Mouse (Mus musculus) cerebellum, adult 2 months (tissue): ENCODE measurements around the gene Tat.

ENCODE experiments used
- CTCF ChIP-seq: fragments of 200-500 bp; IDR thresholded peaks from 2 replicates; pipeline ENCODE4 v1.5.1; 2011; ENCODE audit warnings: low read depth, mild to moderate bottlenecking, control low read depth, low read length, moderate library complexity, borderline replicate concordance; ENCODE audit not compliant: insufficient read depth
- POLR2A ChIP-seq: fragments of 200-500 bp; IDR thresholded peaks from 2 replicates; pipeline ENCODE4 v1.6.1; 2011; ENCODE audit warnings: low read length, control low read depth, borderline replicate concordance; ENCODE audit not compliant: insufficient read depth

DNA sequence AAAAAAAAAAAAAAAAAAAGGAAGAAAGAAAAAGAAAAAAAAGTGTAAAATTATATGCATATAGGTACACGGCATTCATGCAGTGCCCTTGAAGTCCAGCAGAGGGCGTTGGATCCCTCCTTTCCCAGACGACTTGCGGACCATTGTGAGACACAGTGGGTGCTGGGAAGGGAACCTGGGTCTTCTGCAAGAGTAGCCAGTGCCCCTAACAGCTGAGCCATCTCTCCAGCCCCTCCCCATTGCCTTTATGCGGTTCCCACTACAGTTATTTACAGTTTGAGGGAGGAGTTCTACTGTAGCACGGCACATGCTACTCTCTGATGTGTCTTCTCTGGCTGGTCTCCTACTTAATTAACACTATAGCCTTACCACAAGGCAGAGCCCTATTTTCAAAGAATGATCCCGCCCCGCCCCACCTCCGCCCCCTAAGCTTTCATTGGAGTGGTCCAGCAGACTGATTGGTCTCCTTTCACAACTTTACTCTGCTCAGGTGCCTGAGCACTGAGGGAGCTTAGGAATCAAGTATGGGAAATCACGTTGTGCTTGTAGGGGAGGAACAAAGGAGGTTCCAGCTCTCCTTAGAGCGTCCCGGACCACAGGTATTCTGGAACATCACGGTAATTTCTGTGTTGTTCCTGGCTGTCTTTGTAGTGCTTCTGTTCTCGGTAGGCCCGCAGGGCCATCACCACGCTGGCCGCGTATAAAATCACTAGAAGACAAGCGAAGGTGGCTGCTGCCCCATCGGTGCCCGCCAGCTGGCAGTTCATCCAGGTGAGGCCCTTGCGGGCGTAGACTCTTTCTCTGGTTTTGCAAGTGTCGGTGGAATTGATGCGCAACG lies 42.6 kb upstream of the Tat start:
- TF ChIP-seq CTCF (peak; percentile 68), POLR2A (no peak)
